Mouse (Mus musculus) myocyte (in vitro differentiated cells): ENCODE data around the gene Sirpa.

ENCODE experiments used
- CEBPB ChIP-seq: IDR thresholded peaks from 2 replicates; pipeline ENCODE4 v1.6.1; 2011; ENCODE audit warnings: mild to moderate bottlenecking, moderate library complexity; ENCODE audit not compliant: poor library complexity, insufficient read depth, severe bottlenecking
- E2F4 ChIP-seq: IDR thresholded peaks from one replicate; pipeline ENCODE4 v1.6.1; 2011; ENCODE audit warnings: mild to moderate bottlenecking, control low read depth, moderate library complexity; ENCODE audit not compliant: insufficient read depth
- MAX ChIP-seq: IDR thresholded peaks from one replicate; pipeline ENCODE4 v1.6.1; 2011; ENCODE audit warnings: low read depth, mild to moderate bottlenecking, control low read depth
- MYOD1 ChIP-seq, 3 experiments: IDR thresholded peaks; one replicate each; pipeline ENCODE4 v1.6.1; 2011; ENCODE audit warnings: control low read depth in 2 of 3, low read depth in 2 of 3, mild to moderate bottlenecking in 2 of 3, moderate library complexity in 1 of 3; ENCODE audit not compliant: insufficient read length in 2 of 3, control insufficient read depth in 1 of 3
- POLR2A ChIP-seq: IDR thresholded peaks from one replicate; pipeline ENCODE4 v1.6.1; 2011; ENCODE audit warnings: low read depth, mild to moderate bottlenecking, control low read depth, moderate library complexity; ENCODE audit not compliant: insufficient read length
- TCF12 ChIP-seq: IDR thresholded peaks from one replicate; pipeline ENCODE4 v1.6.1; 2011; ENCODE audit warnings: mild to moderate bottlenecking, control low read depth; ENCODE audit not compliant: poor library complexity, insufficient read depth, severe bottlenecking

GRCm38 (mm10) chr2:129633982-129634381, 41.3 kb downstream of the Sirpa start:
- TF ChIP-seq TCF12 = no peak
- no peak for TF ChIP-seq MAX
- no peak for TF ChIP-seq E2F4
- TF ChIP-seq POLR2A = no peak
- TF ChIP-seq CEBPB = no peak
- no peak for TF ChIP-seq MYOD1 (IDR thresholded peaks at IDR 0.05; ENCODE audit: control insufficient read depth in 1 of 3, insufficient read length in 2 of 3, low read depth in 2 of 3)
